Mouse (Mus musculus): ENCODE measurements around the gene Cubn.
A peak's percentile ranks its signal among the peaks of the same experiment; 100 is the strongest.

The Cubn gene

GRCm38 (mm10) chr2:13237140-13237901, 254.3 kb downstream of the Cubn start:
- peak; percentile 58 for DNase-seq (ENCODE audit: low read depth, low spot score)

GRCm38 (mm10) chr2:13235696-13236095, 255.9 kb downstream of the Cubn start:
- DNase-seq (ENCODE audit: low read depth, low spot score), result no peak

- DNase-seq (ENCODE audit: low read depth, low spot score), result no peak
Measured at GRCm38 (mm10) chr2:13234796-13235195, 256.8 kb downstream of the Cubn start.

GRCm38 (mm10) chr2:13233902-13234301, 257.7 kb downstream of the Cubn start:
- peak; percentile 38 for DNase-seq (ENCODE audit: low read depth, low spot score)

- peak; percentile 38 for DNase-seq (ENCODE audit: low read depth, low spot score)
Measured at GRCm38 (mm10) chr2:13233254-13233835, 258.3 kb downstream of the Cubn start.

- DNase-seq (ENCODE audit: low read depth, low spot score), result no peak
Measured at GRCm38 (mm10) chr2:13232305-13232704, 259.3 kb downstream of the Cubn start.

- DNase-seq (ENCODE audit: low read depth, low spot score), result no peak
Measured at GRCm38 (mm10) chr2:13229686-13230085, 261.9 kb downstream of the Cubn start.

Data from A20 (cell line).